Mouse (Mus musculus): ENCODE results near the gene Mgat1.

- TF ChIP-seq CTCF (IDR thresholded peaks at IDR 0.05; ENCODE audit: extremely low read depth, insufficient read depth, insufficient read length, insufficient replicate concordance) (no peak), POLR2A (IDR thresholded peaks at IDR 0.05; ENCODE audit: low read depth, low read length) (no peak)
Measured at GRCm38 (mm10) chr11:49262286-49262685, 18.3 kb downstream of the Mgat1 start.
